Mouse (Mus musculus): Measurements from ENCODE around the gene Lin7a.

Gene Lin7a

DNA sequence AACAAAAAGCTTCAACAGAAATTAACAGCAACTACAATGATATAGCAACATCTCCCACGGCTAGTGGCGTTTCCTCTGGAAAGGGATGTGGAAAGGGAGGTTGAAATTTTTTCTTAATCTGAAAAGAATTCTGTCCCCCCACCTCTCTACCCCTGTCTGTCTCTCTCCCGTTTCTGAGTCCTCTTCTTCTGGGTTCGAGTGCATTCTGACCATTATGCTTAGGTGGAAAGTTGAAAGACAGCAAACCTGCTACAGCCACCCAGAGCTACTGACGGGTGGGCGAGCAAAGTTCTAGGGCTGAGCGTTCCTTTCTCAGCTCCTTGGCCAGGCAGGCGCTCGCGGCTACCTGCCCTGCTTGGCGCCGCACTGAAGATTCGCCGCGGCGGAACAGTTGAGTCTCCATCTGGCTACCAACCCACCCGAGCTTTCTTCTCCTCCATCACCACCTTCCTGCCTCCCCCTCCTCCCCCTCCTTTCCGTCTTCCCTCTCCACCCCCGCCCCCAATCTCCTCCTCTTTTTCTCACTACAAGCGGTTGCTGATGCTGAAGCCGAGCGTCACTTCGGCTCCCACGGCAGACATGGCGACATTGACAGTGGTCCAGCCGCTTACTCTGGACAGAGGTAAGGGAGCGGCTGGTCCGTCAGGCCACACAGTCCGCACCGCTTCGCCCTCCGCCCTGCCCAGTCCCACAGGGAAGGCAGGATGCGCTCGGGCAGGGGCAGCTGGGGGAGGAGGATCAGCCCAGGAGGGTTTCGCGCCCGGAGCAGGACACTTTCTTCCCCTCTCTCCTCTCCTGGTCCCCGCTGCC, at the start of gene Lin7a:
Gene Lin7a, plus strand, starts transcription at position 366 of the 810 bp plus-strand sequence.
- DNase-seq, result no peak

- no peak for DNase-seq
Measured at GRCm38 (mm10) chr10:107221726-107222125, 49.8 kb upstream of the Lin7a start.

DNA sequence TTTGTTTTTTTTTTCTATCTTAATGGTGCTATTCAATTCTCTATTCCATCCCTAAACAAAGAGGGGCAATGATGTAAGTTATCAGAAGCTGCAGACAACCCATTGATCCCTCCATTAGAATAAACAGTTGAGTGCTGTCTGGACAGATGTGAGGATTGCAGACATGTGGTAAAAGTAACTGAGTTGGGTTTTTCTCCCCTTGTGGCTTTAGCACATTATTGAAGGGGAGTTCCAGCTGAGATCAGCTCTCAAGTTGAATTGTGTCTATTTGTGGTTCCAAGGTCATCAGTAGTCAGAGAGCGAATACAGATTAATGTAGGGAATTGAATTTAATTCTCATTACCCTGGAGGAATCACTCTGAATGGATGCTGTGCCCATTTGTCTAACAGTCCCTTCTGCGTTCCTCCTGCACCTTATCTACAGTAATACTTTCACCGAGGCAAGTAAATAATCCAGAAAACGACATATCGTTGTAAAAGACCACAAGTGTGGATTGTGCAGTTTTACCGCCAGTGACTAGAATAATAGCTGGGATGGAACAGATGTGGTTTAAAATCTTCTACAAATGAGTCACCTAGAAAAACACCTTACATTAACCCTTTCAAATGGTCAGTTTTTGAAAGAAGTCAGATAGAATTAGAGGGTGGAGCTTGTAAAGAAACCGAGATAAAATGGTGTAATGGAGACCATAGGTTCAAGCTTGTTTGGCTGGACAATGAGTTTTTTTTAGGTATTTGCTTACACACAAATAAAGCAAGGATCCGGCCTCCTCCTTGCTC, 48.9 kb upstream of the Lin7a start:
- DNase-seq, result no peak

GRCm38 (mm10) chr10:107223186-107223440, 48.4 kb upstream of the Lin7a start:
- DNase-seq, result no peak

GRCm38 (mm10) chr10:107223821-107224220, 47.7 kb upstream of the Lin7a start:
- no peak for DNase-seq

DNA sequence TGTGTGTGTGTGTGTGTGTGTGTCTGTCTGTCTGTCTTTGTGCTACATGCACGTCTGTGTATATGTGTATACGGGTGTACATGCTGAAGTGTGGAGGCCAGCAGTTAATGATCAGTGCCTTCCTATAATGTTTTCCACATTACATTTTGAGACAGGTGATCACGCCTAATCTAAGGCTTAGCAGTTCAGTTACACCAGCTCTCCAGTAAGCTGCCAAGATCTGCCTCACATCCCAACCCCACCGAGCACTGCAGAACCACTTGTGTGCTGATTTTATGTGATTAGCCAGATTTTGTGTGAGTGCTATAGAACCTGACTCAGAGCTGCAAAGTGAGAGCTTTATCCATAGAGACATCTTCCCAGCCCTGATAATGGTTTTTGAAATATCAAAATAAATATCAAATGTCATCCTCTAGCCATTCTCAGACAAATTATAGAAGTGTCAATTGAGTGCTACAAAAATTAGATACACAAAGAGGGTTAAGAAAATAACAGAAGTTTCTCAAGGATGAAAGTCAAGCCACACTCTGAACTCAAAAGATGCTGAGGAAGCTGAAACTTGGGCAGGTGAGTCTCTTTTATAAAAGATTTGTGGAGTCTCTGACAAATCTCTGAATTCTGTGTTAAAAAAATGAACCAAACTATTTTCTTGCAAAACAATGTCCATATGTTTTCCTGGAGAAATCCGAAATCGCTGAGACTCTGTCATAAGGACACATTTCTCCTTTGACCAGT, 46.7 kb upstream of the Lin7a start:
- no peak for DNase-seq

DNA sequence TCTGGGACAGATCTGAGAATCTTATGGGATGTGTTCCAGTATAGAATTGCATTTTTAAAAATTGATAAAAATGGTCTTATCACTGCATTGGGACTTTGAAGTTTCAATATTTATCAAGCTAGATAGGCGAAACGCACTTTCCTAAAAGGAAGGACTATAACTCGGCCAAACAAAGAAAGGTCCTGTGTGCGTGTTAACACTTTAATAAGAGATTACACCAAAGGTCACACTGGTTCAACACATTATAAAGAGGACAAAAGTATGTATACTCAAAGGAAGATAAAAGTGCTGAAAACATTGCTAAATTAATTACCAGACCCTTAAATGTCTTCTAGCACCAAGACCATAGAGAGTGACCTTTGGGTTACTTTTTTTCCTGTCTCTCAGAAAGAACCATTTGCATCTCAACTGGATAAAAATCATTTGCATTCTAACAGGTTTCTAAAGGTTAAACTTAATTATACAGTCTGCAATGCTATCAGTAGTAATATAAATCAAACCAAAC, 46.1 kb upstream of the Lin7a start:
- no peak for DNase-seq

- no peak for DNase-seq
Measured at GRCm38 (mm10) chr10:107225871-107226270, 45.6 kb upstream of the Lin7a start.

DNA sequence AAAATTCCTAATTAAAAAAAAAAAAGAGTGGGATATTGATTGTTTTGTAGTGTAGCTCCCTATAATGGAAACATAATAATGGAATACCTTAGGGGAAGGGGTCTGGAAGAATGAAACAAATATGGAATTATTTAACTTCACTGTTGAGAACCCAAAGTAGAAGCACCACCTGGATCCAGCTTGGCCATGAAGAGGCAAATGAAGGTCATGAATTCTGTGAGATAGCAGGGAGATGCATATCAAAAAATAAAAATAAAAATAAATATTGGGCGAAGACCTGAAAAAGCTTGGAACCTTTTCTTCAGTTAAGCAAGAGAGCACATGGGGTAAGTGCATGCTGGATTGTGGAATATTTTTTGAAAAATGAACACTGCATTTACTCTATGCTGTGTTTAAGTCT, 43.6 kb upstream of the Lin7a start:
- no peak for DNase-seq

GRCm38 (mm10) chr10:107228776-107229175, 42.7 kb upstream of the Lin7a start:
- DNase-seq, result no peak

- no peak for DNase-seq
Measured at GRCm38 (mm10) chr10:107229416-107229815, 42.1 kb upstream of the Lin7a start.

DNA sequence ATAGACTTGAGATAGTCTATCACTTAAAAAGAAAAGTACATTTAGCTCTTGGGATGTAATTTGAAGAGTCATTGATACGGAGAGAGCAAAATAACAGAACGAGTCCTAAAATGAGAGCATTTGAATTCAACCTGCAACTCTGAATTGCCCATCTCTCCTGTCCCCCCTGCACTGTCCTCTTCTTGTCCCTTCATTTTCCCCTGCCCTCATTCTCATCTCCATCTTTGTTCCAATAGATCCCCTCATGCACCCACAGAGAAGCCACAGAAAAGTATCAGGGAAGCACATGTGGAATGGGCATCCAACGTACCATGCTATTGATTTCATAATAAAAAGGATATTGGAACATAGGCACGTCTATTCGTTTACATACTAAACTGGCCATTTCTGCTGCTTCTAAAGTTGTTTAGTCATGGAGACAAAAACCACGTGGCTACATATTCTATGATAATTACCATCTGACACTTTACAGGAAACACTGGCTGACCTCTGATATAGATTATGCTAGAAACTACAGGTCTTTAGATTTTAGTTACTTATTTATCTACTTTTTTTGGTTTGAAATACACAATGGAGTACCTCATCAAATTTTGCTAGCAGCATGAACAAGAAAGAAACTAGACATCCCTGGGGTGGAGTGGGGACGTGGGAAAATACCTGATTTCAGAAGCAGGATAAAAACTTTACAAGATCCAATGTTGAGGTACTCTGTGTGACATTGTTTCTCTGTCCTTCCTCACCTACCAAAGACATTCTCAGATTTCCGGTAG, 41.2 kb upstream of the Lin7a start:
- no peak for DNase-seq

DNA sequence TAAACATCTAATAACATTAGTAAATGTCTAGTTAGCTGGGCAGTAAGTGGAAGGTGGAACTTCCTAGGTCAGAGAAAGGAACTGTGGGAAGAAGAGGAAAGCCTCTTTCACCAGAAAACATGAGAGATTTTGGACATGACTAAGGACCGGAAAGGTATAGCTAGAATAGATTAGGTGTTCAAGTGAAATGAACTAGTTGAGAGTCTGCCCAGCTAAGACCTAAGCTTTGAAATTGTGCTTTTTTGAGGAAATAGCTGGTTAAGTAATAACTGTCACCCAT, 40.7 kb upstream of the Lin7a start:
- no peak for DNase-seq

GRCm38 (mm10) chr10:107231421-107232010, 40.0 kb upstream of the Lin7a start:
- DNase-seq, result no peak

DNA sequence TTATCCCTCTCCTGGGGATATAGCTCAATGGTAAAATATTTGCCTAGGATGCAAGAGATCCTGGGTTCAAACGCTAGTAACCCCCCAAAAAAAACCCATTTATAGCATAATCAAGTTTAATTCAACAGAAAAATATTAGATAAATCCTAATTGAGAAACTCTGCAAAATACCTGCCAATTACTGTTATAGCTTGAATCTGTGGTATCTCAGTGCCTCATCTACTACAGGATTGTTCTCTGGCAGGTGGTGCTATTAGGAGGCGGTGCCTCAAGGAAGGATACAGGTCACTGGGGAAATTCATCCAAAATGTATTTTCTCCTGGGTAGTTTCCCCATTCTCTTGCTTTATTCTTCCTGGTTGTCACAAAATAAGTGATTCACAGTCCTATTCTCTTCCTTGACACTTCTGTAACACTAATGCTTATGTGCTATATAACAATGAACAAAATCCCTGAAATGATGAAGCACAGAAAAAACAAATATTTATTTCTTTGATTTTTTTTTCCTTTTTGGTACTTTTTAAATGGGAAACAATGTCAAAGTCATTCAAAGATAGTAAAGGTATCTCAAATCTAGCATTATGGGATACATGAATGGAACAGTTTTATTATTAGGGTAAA, 38.9 kb upstream of the Lin7a start:
- no peak for DNase-seq

DNA sequence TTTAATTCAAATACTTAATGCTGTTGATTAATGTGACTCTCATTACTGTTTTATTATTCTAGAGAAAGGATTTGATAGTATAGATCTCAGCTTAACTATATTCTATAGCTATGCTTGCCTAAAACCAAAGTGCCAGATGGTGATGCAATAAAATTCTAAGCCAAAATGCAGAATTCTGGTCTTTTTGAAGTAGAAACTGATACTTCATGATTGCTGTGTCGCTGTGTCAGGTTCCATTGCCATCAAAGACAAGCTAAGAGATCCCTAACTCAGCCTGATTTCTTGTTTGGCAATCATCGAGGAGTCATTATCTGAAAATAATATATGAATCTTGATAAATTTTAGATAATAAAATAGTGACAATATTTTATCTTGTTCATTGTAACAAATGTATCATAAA, 38.3 kb upstream of the Lin7a start:
- no peak for DNase-seq

DNA sequence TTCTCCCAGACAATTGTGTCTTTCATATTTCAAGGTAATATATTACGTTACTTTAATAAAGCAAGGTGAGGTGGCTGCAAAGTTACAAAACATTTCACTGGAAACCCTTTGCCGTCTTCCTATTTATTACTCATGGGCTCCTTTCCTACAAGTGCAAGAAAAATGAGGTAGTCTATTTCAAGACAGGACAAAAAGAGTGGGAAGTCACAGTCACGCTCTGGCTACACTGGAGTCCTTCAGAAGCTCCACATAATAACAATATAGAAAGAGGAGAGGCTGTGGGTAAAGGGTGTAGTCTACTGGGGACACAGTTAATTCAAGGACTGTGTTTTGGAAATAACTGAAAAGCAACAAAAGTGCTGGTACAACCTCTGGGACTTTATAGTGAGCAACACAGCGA, 37.7 kb upstream of the Lin7a start:
- no peak for DNase-seq

GRCm38 (mm10) chr10:107234421-107235400, 36.8 kb upstream of the Lin7a start:
- DNase-seq, result no peak

DNA sequence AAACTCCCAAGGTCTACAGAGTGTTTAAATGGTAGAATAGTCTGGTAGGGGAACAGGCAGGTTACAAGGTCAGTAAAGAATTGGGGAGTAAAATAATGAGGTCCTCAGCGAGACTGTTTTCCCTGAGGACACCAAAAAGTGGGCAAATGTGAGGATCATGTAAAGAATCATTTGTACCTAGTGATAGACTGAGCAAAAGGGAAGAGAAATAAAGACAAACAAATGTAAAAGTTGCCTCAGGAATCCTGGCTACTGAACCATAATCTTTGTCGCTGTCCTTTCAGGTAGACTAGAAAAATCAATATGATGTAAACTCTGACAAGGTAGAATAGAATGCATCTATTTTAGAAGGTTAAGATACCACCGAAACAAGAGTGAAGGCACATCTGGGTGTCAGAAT, 36.0 kb upstream of the Lin7a start:
- DNase-seq, result no peak

GRCm38 (mm10) chr10:107236211-107236610, 35.3 kb upstream of the Lin7a start:
- no peak for DNase-seq

DNA sequence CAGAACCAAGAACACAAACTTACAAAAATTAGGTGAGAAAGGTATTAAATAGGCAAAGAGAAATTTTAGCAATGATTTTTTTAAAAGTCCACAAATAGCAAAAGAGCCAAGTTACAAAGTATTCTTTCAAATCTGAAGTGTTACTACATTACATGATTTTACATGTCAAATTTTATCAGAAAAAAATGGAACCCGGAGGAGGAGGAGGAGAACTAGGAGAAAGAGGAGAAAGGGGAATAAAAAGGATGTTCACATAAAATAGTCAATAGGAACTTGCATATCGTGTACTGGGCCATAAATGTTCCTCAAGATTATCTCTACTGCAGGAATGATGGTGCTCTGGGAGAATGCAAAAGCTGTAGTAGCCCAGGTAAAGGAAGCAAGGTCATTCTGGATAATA, 34.4 kb upstream of the Lin7a start:
- no peak for DNase-seq

Data from thymus, postnatal 36 days (tissue).